Mouse (Mus musculus) adrenal gland, postnatal 14 days (tissue): ENCODE results near the gene Phactr2. TPM values are rescaled to one million over a fixed set of nuclear protein-coding genes. Genes with fewer than 3 reads are reported as not detected.

ENCODE experiments used
- DNase-seq: peaks from one replicate; pipeline ENCODE4 v3.0.0; 2021; ENCODE audit warnings: mixed read lengths
- total RNA-seq: library from RNA; stranded (reverse); gene quantifications from 2 replicates; pipeline ENCODE4 v1.2.3, GENCODE M21; 2021

The Phactr2 gene
- total RNA-seq, 1 experiment from 2014 or later, result 26.3 TPM

GRCm38 (mm10) chr10:13395753-13396152, 78.5 kb downstream of the Phactr2 start:
- no peak for DNase-seq

- DNase-seq, result no peak
Observed at GRCm38 (mm10) chr10:13394000-13394399, 80.2 kb downstream of the Phactr2 start.

GRCm38 (mm10) chr10:13388116-13388922, 85.9 kb downstream of the Phactr2 start:
- DNase-seq, result peak; percentile 28

GRCm38 (mm10) chr10:13384866-13385265, 89.3 kb downstream of the Phactr2 start:
- DNase-seq, result no peak

GRCm38 (mm10) chr10:13377895-13378294, 96.3 kb downstream of the Phactr2 start:
- no peak for DNase-seq

- DNase-seq, result no peak
Observed at GRCm38 (mm10) chr10:13376428-13377260, 97.6 kb downstream of the Phactr2 start.

- DNase-seq, result peak; percentile 6
Observed at GRCm38 (mm10) chr10:13375820-13376219, 98.4 kb downstream of the Phactr2 start.

- no peak for DNase-seq
Observed at GRCm38 (mm10) chr10:13369581-13370375, 104.4 kb downstream of the Phactr2 start.

- DNase-seq, result no peak
Observed at GRCm38 (mm10) chr10:13364286-13364580, 110.0 kb downstream of the Phactr2 start.

- DNase-seq, result no peak
Observed at GRCm38 (mm10) chr10:13363499-13364285, 110.5 kb downstream of the Phactr2 start.

GRCm38 (mm10) chr10:13360913-13361312, 113.3 kb downstream of the Phactr2 start:
- no peak for DNase-seq

GRCm38 (mm10) chr10:13359846-13360245, 114.4 kb downstream of the Phactr2 start:
- DNase-seq, result no peak

GRCm38 (mm10) chr10:13358679-13359078, 115.5 kb downstream of the Phactr2 start:
- DNase-seq, result no peak

GRCm38 (mm10) chr10:13346609-13347290, 127.5 kb downstream of the Phactr2 start:
- no peak for DNase-seq

GRCm38 (mm10) chr10:13340583-13340982, 133.6 kb downstream of the Phactr2 start:
- no peak for DNase-seq

GRCm38 (mm10) chr10:13336964-13337363, 137.2 kb downstream of the Phactr2 start:
- no peak for DNase-seq

GRCm38 (mm10) chr10:13335814-13336213, 138.4 kb downstream of the Phactr2 start:
- no peak for DNase-seq

- no peak for DNase-seq
Observed at GRCm38 (mm10) chr10:13335347-13335746, 138.9 kb downstream of the Phactr2 start.

- no peak for DNase-seq
Observed at GRCm38 (mm10) chr10:13333781-13334180, 140.4 kb downstream of the Phactr2 start.

GRCm38 (mm10) chr10:13332985-13333384, 141.2 kb downstream of the Phactr2 start:
- no peak for DNase-seq

GRCm38 (mm10) chr10:13331405-13332032, 142.7 kb downstream of the Phactr2 start:
- DNase-seq, result no peak
